Mouse (Mus musculus): Measurements from ENCODE around the gene Hoxb3.

- no peak for TF ChIP-seq POLR2A (IDR thresholded peaks at IDR 0.05; ENCODE audit: insufficient read depth, low read depth, low read length)
- TF ChIP-seq CTCF (IDR thresholded peaks at IDR 0.05; ENCODE audit: insufficient read depth, low read depth, low read length) = no peak
Observed at GRCm38 (mm10) chr11:96300354-96301063, 22.6 kb upstream of the Hoxb3 start.
